Mouse (Mus musculus) forebrain, embryonic 14.5 days (tissue): ENCODE data around the gene Dab2. TPM values are rescaled to one million over a fixed set of nuclear protein-coding genes. Genes with fewer than 3 reads are reported as not detected.

Experiments used
- ATAC-seq: fragments of 200-750 bp; cut with Nextera tagmentation; 2 replicates; pipeline ENCODE4 v1.8.0; 2017; ENCODE audit warnings: mild to moderate bottlenecking, moderate library complexity
- DNase-seq: peaks from one replicate; pipeline ENCODE4 v3.0.0-alpha.2; 2015; ENCODE audit warnings: low spot score
- H3K27ac ChIP-seq: fragments of 300-500 bp; sonication (generic); 2 replicates; pipeline ENCODE4 v1.5.1; 2014; ENCODE audit warnings: low read depth, mild to moderate bottlenecking, control low read depth, low read length, moderate library complexity
- H3K27me3 ChIP-seq: fragments of 300-500 bp; sonication (generic); replicated peaks from 2 replicates; pipeline ENCODE4 v1.6.1; 2014; ENCODE audit warnings: low read length, control low read depth, mixed read lengths; ENCODE audit not compliant: control insufficient read depth, insufficient read depth
- H3K36me3 ChIP-seq: fragments of 300-500 bp; sonication (generic); 2 replicates; pipeline ENCODE4 v1.6.1; 2014; ENCODE audit warnings: low read length, control low read depth; ENCODE audit not compliant: control insufficient read depth, insufficient read depth
- H3K4me1 ChIP-seq: fragments of 300-500 bp; sonication (generic); 2 replicates; pipeline ENCODE4 v1.6.1; 2014; ENCODE audit warnings: antibody characterized with exemption, low read length, control low read depth; ENCODE audit not compliant: control insufficient read depth, insufficient read depth
- H3K4me2 ChIP-seq: fragments of 300-500 bp; sonication (generic); 2 replicates; pipeline ENCODE4 v1.6.1; 2014; ENCODE audit warnings: mild to moderate bottlenecking, control low read depth, low read length
- H3K4me3 ChIP-seq: fragments of 300-500 bp; sonication (generic); 2 replicates; pipeline ENCODE4 v1.5.1; 2014; ENCODE audit warnings: low read depth, low read length, control low read depth
- H3K9ac ChIP-seq: fragments of 300-500 bp; sonication (generic); 2 replicates; pipeline ENCODE4 v1.6.1; 2014; ENCODE audit warnings: mild to moderate bottlenecking, low read length, control low read depth, moderate library complexity
- H3K9me3 ChIP-seq: fragments of 300-500 bp; sonication (generic); replicated peaks from 2 replicates; pipeline ENCODE4 v1.6.1; 2016; ENCODE audit warnings: low read length, control low read depth, mixed read lengths; ENCODE audit not compliant: control insufficient read depth
- WGBS: fragments of 180-500 bp; shearing (Covaris S2); extraction: QIAGEN DNeasy Blood & Tissue Kit; methylation state at CpG from one replicate; pipeline ENCODE4 v1.1.7; 2014; 5-methylcytosine and 5-hydroxymethylcytosine counted together
- polyA plus RNA-seq: library from polyadenylated mRNA; unstranded; fragments of >200 nt; fragmentation: Nextera tagmentation; extraction: Ambion mirVana; gene quantifications from 2 replicates; pipeline ENCODE4 v1.2.1, GENCODE M21; 2014

Dab2 gene
- polyA plus RNA-seq, 1 experiment from 2014 or later, result 16.1 TPM

GRCm38 (mm10) chr15:6410161-6410560 lies 110.6 kb downstream of the Dab2 start:
- no peak overlapping the region for H3K27ac ChIP-seq
- DNase-seq (no peak), ATAC-seq (no peak)
- WGBS, result 97% methylated on average over 3 of the region's 3 CpGs
- no peaks in the 10 kb centered on the region for H3K9me3 ChIP-seq
- H3K4me3 ChIP-seq, result no peak overlapping the region
- H3K36me3 ChIP-seq, result no peaks in the 10 kb centered on the region
- H3K4me2 ChIP-seq, result no peak overlapping the region
- no peaks in the 10 kb centered on the region for H3K4me1 ChIP-seq
- no peak overlapping the region for H3K9ac ChIP-seq
- no peaks in the 10 kb centered on the region for H3K27me3 ChIP-seq

DNA sequence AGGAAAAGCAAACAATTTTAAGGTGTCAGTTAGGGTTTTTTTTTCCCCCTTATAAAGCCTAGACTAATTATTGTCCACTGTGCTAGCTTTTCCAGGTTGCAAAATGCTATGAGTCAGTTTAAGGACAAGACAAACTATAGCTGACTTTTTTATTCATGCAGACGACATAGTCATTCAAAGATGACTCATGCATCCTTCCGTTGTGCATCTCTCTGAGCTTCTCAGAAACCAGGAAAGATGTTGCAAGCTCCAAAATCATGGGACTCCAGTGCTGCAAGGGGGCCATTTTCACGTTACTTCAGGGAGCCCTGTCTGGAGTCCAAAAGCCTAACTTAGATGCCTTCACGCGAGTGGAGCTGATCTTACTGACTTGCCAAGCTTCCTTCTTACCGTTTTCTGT lies 111.7 kb downstream of the Dab2 start:
- Histone ChIP-seq H3K9ac (no peak overlapping the region), H3K9me3 (no peaks in the 10 kb centered on the region), H3K27ac (no peak overlapping the region), H3K36me3 (no peaks in the 10 kb centered on the region), H3K4me2 (no peak overlapping the region), H3K27me3 (no peaks in the 10 kb centered on the region), H3K4me1 (no peaks in the 10 kb centered on the region), H3K4me3 (no peak overlapping the region)
- WGBS, result 96% methylated on average over 6 of the region's 6 CpGs
- DNase-seq (no peak), ATAC-seq (no peak)

DNA sequence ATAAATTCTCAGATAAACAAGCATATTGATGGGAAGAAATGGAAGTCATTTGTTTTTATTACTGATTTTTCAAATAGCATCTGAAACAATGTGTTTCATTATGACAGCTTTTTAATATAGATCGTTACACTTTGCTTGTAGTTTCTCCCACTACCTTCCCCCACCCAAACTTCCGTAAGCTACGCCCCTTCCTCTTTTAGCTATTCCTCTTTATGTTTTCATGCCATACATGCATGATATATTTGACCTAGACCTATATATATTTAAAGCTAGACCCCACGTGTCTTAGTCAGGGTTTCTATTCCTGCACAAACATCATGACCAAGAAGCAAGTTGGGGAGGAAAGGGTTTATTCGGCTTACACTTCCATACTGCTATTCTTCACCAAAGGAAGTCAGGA lies 115.7 kb downstream of the Dab2 start:
- no peak for ATAC-seq
- no peak overlapping the region for H3K9ac ChIP-seq
- 95% methylated on average over 5 of the region's 5 CpGs for WGBS

DNA sequence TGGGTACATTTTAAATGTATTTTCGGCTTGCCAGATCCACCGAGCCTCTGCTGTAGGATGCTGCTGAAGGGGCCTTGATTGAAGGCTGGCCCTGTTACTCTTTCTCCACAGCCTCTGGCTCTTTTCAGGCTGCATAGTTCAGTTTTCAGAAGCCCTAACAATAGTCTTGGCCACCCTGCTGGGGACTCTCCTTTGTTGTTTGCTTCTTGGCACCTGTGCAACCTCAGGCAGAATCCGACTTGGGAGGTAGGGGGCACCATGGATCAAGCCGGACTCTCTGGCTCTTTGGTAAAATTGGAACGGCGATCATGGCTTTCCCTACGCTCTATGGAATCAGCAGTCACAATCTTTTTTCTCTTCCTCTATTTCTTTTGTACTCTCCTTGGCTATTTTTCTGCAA lies 132.2 kb downstream of the Dab2 start:
- H3K36me3 ChIP-seq, result no peaks in the 10 kb centered on the region

More for the DNA sequence above, 115.7 kb downstream of the Dab2 start:
- DNase-seq, result no peak
- Histone ChIP-seq H3K9me3 (no peaks in the 10 kb centered on the region), H3K4me3 (no peak overlapping the region), H3K4me2 (no peak overlapping the region), H3K4me1 (no peaks in the 10 kb centered on the region), H3K27me3 (no peaks in the 10 kb centered on the region), H3K27ac (no peak overlapping the region), H3K36me3 (no peaks in the 10 kb centered on the region)

DNA sequence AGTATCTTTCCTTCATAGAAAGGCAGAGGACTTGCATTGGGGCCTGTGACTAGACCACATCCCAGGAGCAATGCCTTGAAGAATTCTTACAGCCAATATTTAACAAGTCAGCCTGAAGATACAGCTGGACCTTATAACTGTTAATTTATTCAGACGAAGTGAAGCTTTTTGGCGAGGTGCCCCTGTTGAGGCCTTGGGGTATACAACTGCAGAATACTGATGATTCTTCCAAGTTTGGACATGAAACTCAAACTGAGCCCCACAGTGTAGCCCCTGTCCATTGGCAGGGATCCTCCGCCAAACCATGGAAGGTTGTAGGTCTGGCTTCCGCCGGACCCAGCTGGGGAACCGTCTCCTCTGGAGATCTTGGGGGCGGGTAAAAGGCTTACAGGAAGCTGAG lies 132.8 kb downstream of the Dab2 start:
- ATAC-seq (peak; percentile 66; the same call in 1 of the 2 replicates), DNase-seq (peak; percentile 57)
- Histone ChIP-seq H3K27me3 (no peaks in the 10 kb centered on the region), H3K36me3 (no peaks in the 10 kb centered on the region), H3K4me1 (peaks cover 11% of the 10 kb centered on the region; the same call in 1 of the 2 replicates), H3K27ac (no peak overlapping the region), H3K4me2 (no peak overlapping the region), H3K4me3 (no peak overlapping the region), H3K9ac (no peak overlapping the region), H3K9me3 (no peaks in the 10 kb centered on the region)
- WGBS, result 75% methylated on average over 7 of the region's 7 CpGs

More for the DNA sequence above, 132.2 kb downstream of the Dab2 start:
- Histone ChIP-seq H3K27ac (no peak overlapping the region), H3K27me3 (no peaks in the 10 kb centered on the region), H3K4me1 (peaks cover 11% of the 10 kb centered on the region; the same call in 1 of the 2 replicates), H3K9me3 (no peaks in the 10 kb centered on the region), H3K4me2 (no peak overlapping the region), H3K9ac (no peak overlapping the region), H3K4me3 (no peak overlapping the region)
- WGBS, result 32% methylated on average over 7 of the region's 7 CpGs
- ATAC-seq (no peak), DNase-seq (peak; percentile 31)

DNA sequence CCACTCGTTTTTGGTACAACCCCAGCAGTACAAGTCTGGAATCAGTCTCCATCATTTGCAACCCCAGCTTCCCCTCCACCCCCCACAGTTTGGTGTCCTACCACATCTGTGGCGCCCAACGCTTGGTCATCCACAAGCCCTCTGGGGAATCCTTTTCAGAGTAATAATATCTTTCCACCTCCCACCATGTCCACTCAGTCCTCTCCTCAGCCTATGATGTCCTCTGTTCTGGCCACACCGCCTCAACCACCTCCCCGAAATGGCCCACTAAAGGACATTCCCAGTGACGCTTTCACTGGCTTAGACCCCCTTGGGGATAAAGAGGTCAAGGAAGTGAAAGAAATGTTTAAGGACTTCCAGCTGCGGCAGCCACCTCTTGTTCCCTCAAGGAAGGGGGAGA lies 135.7 kb downstream of the Dab2 start:
- 91% methylated on average over 7 of the region's 7 CpGs for WGBS

DNA sequence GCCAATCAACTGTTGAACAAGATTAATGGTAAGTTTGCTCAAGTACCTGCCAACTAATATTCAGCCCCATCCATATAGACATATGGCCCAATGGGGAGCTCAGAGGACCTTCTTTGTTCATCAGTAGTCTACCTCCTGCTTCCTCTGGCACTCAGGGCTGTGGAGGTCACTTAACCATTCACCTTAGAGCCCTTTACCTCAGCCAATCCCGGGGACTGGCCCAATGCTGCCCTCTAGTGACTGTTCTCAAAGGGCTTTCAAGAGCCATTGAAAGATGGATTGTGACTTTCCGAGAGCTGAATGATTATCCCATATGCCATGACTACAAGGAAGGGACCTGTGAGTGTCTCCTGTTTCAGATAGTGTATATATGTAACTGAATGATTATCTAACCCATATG lies 136.2 kb downstream of the Dab2 start:
- WGBS, result 67% methylated on average over 2 of the region's 2 CpGs
- no peak overlapping the region for H3K27ac ChIP-seq
- H3K36me3 ChIP-seq, result no peaks in the 10 kb centered on the region
- no peaks in the 10 kb centered on the region for H3K9me3 ChIP-seq
- H3K27me3 ChIP-seq, result no peaks in the 10 kb centered on the region
- peaks cover 11% of the 10 kb centered on the region; the same call in 1 of the 2 replicates for H3K4me1 ChIP-seq
- DNase-seq (no peak), ATAC-seq (no peak)
- no peak overlapping the region for H3K4me3 ChIP-seq
- H3K4me2 ChIP-seq, result no peak overlapping the region
- H3K9ac ChIP-seq, result no peak overlapping the region

More for the DNA sequence above, 135.7 kb downstream of the Dab2 start:
- H3K9ac ChIP-seq, result no peak overlapping the region
- H3K27ac ChIP-seq, result no peak overlapping the region
- no peaks in the 10 kb centered on the region for H3K36me3 ChIP-seq
- no peaks in the 10 kb centered on the region for H3K9me3 ChIP-seq
- peaks cover 11% of the 10 kb centered on the region; the same call in 1 of the 2 replicates for H3K4me1 ChIP-seq
- H3K4me2 ChIP-seq, result no peak overlapping the region
- H3K27me3 ChIP-seq, result no peaks in the 10 kb centered on the region
- DNase-seq (no peak), ATAC-seq (no peak)
- no peak overlapping the region for H3K4me3 ChIP-seq

DNA sequence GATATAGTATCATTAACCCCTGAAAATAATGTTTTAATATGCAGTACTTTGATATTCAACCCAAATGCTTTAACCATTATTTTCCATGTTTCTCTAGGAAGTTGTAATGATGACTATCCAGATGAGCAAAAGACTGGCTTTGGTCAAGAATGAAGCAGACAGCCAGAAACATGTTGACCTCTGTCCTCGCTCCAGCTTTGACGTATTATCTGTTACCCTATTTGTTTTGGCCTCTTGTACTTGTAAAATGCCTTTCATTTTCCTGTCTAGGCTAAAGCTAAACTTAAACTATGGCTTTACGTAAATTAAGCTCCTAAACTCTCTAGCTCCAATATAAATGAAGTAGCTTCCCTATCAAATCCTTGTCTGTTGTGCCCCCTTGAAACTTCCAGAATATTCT lies 139.1 kb downstream of the Dab2 start:
- 91% methylated on average over 3 of the region's 3 CpGs for WGBS
- Histone ChIP-seq H3K4me2 (no peak overlapping the region), H3K9ac (no peak overlapping the region), H3K36me3 (no peaks in the 10 kb centered on the region), H3K4me3 (no peak overlapping the region), H3K4me1 (no peaks in the 10 kb centered on the region; the same call in 1 of the 2 replicates), H3K9me3 (no peaks in the 10 kb centered on the region), H3K27me3 (no peaks in the 10 kb centered on the region), H3K27ac (no peak overlapping the region)
- ATAC-seq (no peak), DNase-seq (no peak)

- H3K27ac ChIP-seq, result no peak overlapping the region
- no peak overlapping the region for H3K4me2 ChIP-seq
- no peak overlapping the region for H3K9ac ChIP-seq
- DNase-seq (no peak), ATAC-seq (no peak)
- no peaks in the 10 kb centered on the region for H3K36me3 ChIP-seq
- H3K4me3 ChIP-seq, result no peak overlapping the region
- no peaks in the 10 kb centered on the region for H3K9me3 ChIP-seq
- H3K4me1 ChIP-seq, result no peaks in the 10 kb centered on the region
- H3K27me3 ChIP-seq, result no peaks in the 10 kb centered on the region
- 89% methylated on average over 2 of the region's 2 CpGs for WGBS
Observed at GRCm38 (mm10) chr15:6444452-6444851, 144.9 kb downstream of the Dab2 start.
